Comparison of ENCODE assay signal across 12 mouse cellular contexts in genomic region chr11:60233235-60233634, GRCm38 (mm10). TPM values are rescaled to one million over a fixed set of nuclear protein-coding genes. Genes with fewer than 3 reads are reported as not detected.
DNase-seq lines count a peak whose midpoint lies in the region; ATAC-seq and TF ChIP-seq lines count a peak whose summit lies in the region.
"Had no signal": no experiment of that assay in that cellular context is flagged by ENCODE, and none has a peak within 500 bp of the region (broad histone marks: within the 10 kb centered on the region; RNA-seq: fewer than 3 reads in every experiment).

No protein-coding gene starts in this region.

- ATAC-seq in hindbrain, embryonic 13.5 days (ENCODE audit: low FRiP score), result no peak
- ATAC-seq in kidney, embryonic 16.5 days (ENCODE audit: low FRiP score, low TSS enrichment), result no peak
- ATAC-seq in liver, embryonic 12.5 days, result no peak

- no peak overlapping the region for H3K4me2 ChIP-seq in hindbrain, embryonic 13.5 days
- no peak overlapping the region for H3K4me2 ChIP-seq in kidney, embryonic 16.5 days (replicated peaks; ENCODE audit: low read depth, low read length)
- H3K4me2 ChIP-seq in liver, embryonic 12.5 days, result no peak overlapping the region
- H3K4me2 ChIP-seq: liver, embryonic 11.5 days had no signal

- no peak for TF ChIP-seq POLR2A in brain, embryonic 14.5 days (IDR thresholded peaks at IDR 0.05; ENCODE audit: borderline replicate concordance, extremely low read depth, insufficient read depth, insufficient read length, poor library complexity, severe bottlenecking)

- peaks cover 7% of the 10 kb centered on the region; the same call in 1 of the 2 replicates for H3K36me3 ChIP-seq in embryonic facial prominence, embryonic 10.5 days (replicated peaks)
- H3K36me3 ChIP-seq in hindbrain, embryonic 13.5 days, result peaks cover 51% of the 10 kb centered on the region
- H3K36me3 ChIP-seq in kidney, embryonic 16.5 days (ENCODE audit: insufficient read depth, low read length), result 0 out of 2 replicates have a peak, but pooled peaks cover 7% of the 10 kb centered on the region
- H3K36me3 ChIP-seq in liver, embryonic 12.5 days, result peaks cover 11% of the 10 kb centered on the region; the same call in 1 of the 2 replicates

- H3K9ac ChIP-seq in hindbrain, embryonic 13.5 days, result peak overlapping the region; percentile 59
- H3K9ac ChIP-seq in kidney, embryonic 16.5 days (replicated peaks; ENCODE audit: low read length), result no peak overlapping the region
- H3K9ac ChIP-seq in liver, embryonic 12.5 days, result no peak overlapping the region

- TF ChIP-seq CTCF in brain, embryonic 14.5 days (IDR thresholded peaks at IDR 0.05; ENCODE audit: borderline replicate concordance, extremely low read depth, insufficient read depth, insufficient read length), result no peak

- H3K4me3 ChIP-seq in embryonic facial prominence, embryonic 10.5 days, result no peak overlapping the region
- H3K4me3 ChIP-seq in hindbrain, embryonic 13.5 days, result no peak overlapping the region
- no peak overlapping the region for H3K4me3 ChIP-seq in kidney, embryonic 16.5 days (ENCODE audit: low read length)
- H3K4me3 ChIP-seq in liver, embryonic 12.5 days, result no peak overlapping the region

- H3K4me1 ChIP-seq in embryonic facial prominence, embryonic 10.5 days, result peaks cover 46% of the 10 kb centered on the region
- H3K4me1 ChIP-seq in hindbrain, embryonic 13.5 days (replicated peaks), result peaks cover 21% of the 10 kb centered on the region
- peaks cover 22% of the 10 kb centered on the region for H3K4me1 ChIP-seq in kidney, embryonic 16.5 days (ENCODE audit: insufficient read depth, low read length)
- peaks cover 26% of the 10 kb centered on the region for H3K4me1 ChIP-seq in liver, embryonic 12.5 days

- H3K27ac ChIP-seq in embryonic facial prominence, embryonic 10.5 days (replicated peaks), result peak overlapping the region; percentile 12; the same call in 1 of the 2 replicates
- peak overlapping the region; percentile 53; the same call in 1 of the 2 replicates for H3K27ac ChIP-seq in hindbrain, embryonic 13.5 days
- H3K27ac ChIP-seq in kidney, embryonic 16.5 days (ENCODE audit: low read length), result no peak overlapping the region
- no peak overlapping the region for H3K27ac ChIP-seq in liver, embryonic 12.5 days

- no peaks in the 10 kb centered on the region for H3K27me3 ChIP-seq in embryonic facial prominence, embryonic 10.5 days (replicated peaks; ENCODE audit: low read depth, poor library complexity, severe bottlenecking)
- no peaks in the 10 kb centered on the region for H3K27me3 ChIP-seq in hindbrain, embryonic 13.5 days
- no peaks in the 10 kb centered on the region for H3K27me3 ChIP-seq in kidney, embryonic 16.5 days (ENCODE audit: insufficient read depth, low read length)
- no peaks in the 10 kb centered on the region for H3K27me3 ChIP-seq in liver, embryonic 12.5 days (replicated peaks)

- DNase-seq in left cerebral cortex, adult 18-20 months (ENCODE audit: low spot score in 2 of 2), result peak; percentile 35 to 60
- DNase-seq in left cerebral cortex, adult 8-10 months (ENCODE audit: low spot score in 2 of 2), result no peak
- DNase-seq in brain, embryonic 14.5 days (ENCODE audit: low read depth), result peak; percentile 62
- DNase-seq in embryonic facial prominence, embryonic 10.5 days (ENCODE audit: low spot score), result no peak
- DNase-seq in spleen, adult 12 weeks (ENCODE audit: low spot score), result no peak
- DNase-seq: gastrocnemius, postnatal 25 days; right cerebral cortex, postnatal 4 days had no signal

- H3K9me3 ChIP-seq in embryonic facial prominence, embryonic 10.5 days, result no peaks in the 10 kb centered on the region
- no peaks in the 10 kb centered on the region for H3K9me3 ChIP-seq in hindbrain, embryonic 13.5 days
- no peaks in the 10 kb centered on the region for H3K9me3 ChIP-seq in kidney, embryonic 16.5 days (ENCODE audit: low read length)
- H3K9me3 ChIP-seq in liver, embryonic 12.5 days (replicated peaks), result no peaks in the 10 kb centered on the region
- H3K9me3 ChIP-seq: G1E had no signal

- 73% methylated on average over 8 of the region's 8 CpGs for WGBS in embryonic facial prominence, embryonic 10.5 days
- 56% methylated on average over 8 of the region's 8 CpGs for WGBS in hindbrain, embryonic 13.5 days
- 70% methylated on average over 8 of the region's 8 CpGs for WGBS in kidney, embryonic 16.5 days
- WGBS in liver, embryonic 12.5 days (ENCODE audit: insufficient replicate concordance), result 74% methylated on average over 8 of the region's 8 CpGs

RNA-seq across cellular contexts. Expression of gene Srebf1, which starts 10.9 kb away (rescaled TPM):
- total RNA-seq in left cerebral cortex, adult 18-20 months (2021), result 10 to 100 TPM; 66.2 to 68.2 TPM
- total RNA-seq in left cerebral cortex, adult 8-10 months (2022), result 100 to 1,000 TPM in 2 of 4 experiments, 10 to 100 TPM in 2; 85.8 to 103 (median 100) TPM
- 71.9 and 78.9 TPM in 2 replicates for polyA plus RNA-seq in brain, embryonic 14.5 days (2012; rRNA removed)
- 50.9 and 52.1 TPM in 2 replicates for polyA plus RNA-seq in embryonic facial prominence, embryonic 10.5 days (2016; fragmentation: Nextera tagmentation; extraction: Ambion mirVana)
- 38.2 and 43.9 TPM in 2 replicates for polyA plus RNA-seq in hindbrain, embryonic 13.5 days (2015; fragmentation: Nextera tagmentation; extraction: Ambion mirVana)
- polyA plus RNA-seq in kidney, embryonic 16.5 days (2015; fragmentation: Nextera tagmentation; extraction: Ambion mirVana), result 51.3 and 62.2 TPM in 2 replicates
- polyA plus RNA-seq in liver, embryonic 12.5 days (2016; fragmentation: Nextera tagmentation; extraction: Ambion mirVana), result 45.7 and 50.9 TPM in 2 replicates

Comparison
In these comparisons a context has a peak if more than half of its experiments do, and no peak if none do; other contexts are left out.
1. DNase-seq: peak in left cerebral cortex, adult 18-20 months (2 of 2) and brain, embryonic 14.5 days (single experiment); none in left cerebral cortex, adult 8-10 months (0 of 2), embryonic facial prominence, embryonic 10.5 days (single experiment) and spleen, adult 12 weeks (single experiment).
2. H3K27ac ChIP-seq: peak in embryonic facial prominence, embryonic 10.5 days (single experiment) and hindbrain, embryonic 13.5 days (single experiment); none in kidney, embryonic 16.5 days (single experiment) and liver, embryonic 12.5 days (single experiment).